Mouse (Mus musculus) lung, embryonic 16.5 days (tissue): ENCODE data around the gene Bpi. TPM values are rescaled to one million over a fixed set of nuclear protein-coding genes. Genes with fewer than 3 reads are reported as not detected.

Source experiments
- ATAC-seq: fragments of 200-750 bp; cut with Nextera tagmentation; 2 replicates; pipeline ENCODE4 v1.8.0; 2017; ENCODE audit warnings: low read depth, mild to moderate bottlenecking, moderate library complexity
- H3K27ac ChIP-seq: fragments of 300-500 bp; sonication (generic); 2 replicates; pipeline ENCODE4 v1.5.1; 2014; ENCODE audit warnings: mild to moderate bottlenecking, control low read depth, low read length
- H3K27me3 ChIP-seq: fragments of 300-500 bp; sonication (generic); 2 replicates; pipeline ENCODE4 v1.6.1; 2014; ENCODE audit warnings: low read depth, low read length, mixed read lengths; ENCODE audit not compliant: control insufficient read depth, insufficient read depth
- H3K36me3 ChIP-seq: fragments of 300-500 bp; sonication (generic); 2 replicates; pipeline ENCODE4 v1.6.1; 2014; ENCODE audit warnings: low read length; ENCODE audit not compliant: control insufficient read depth, insufficient read depth
- H3K4me1 ChIP-seq: fragments of 300-500 bp; sonication (generic); replicated peaks from 2 replicates; pipeline ENCODE4 v1.6.1; 2014; ENCODE audit warnings: low read length, mixed read lengths; ENCODE audit not compliant: control insufficient read depth, insufficient read depth
- H3K4me2 ChIP-seq: fragments of 300-500 bp; sonication (generic); 2 replicates; pipeline ENCODE4 v1.6.1; 2014; ENCODE audit warnings: low read depth, low read length, control low read depth
- H3K4me3 ChIP-seq: fragments of 300-500 bp; sonication (generic); 2 replicates; pipeline ENCODE4 v1.5.1; 2014; ENCODE audit warnings: mild to moderate bottlenecking, low read length, control low read depth
- H3K9ac ChIP-seq: fragments of 300-500 bp; sonication (generic); 2 replicates; pipeline ENCODE4 v1.6.1; 2014; ENCODE audit warnings: low read length, control low read depth
- H3K9me3 ChIP-seq: fragments of 300-500 bp; sonication (generic); 2 replicates; pipeline ENCODE4 v1.6.1; 2016; ENCODE audit warnings: low read length; ENCODE audit not compliant: control insufficient read depth
- WGBS: fragments of 180-500 bp; shearing (Covaris S2); extraction: QIAGEN DNeasy Blood & Tissue Kit; methylation state at CpG from one replicate; pipeline ENCODE4 v1.1.7; 2014; 5-methylcytosine and 5-hydroxymethylcytosine counted together
- polyA plus RNA-seq: library from polyadenylated mRNA; unstranded; fragments of >200 nt; fragmentation: Nextera tagmentation; extraction: Ambion mirVana; gene quantifications from 2 replicates; pipeline ENCODE4 v1.2.1, GENCODE M21; 2015

Gene Bpi
- polyA plus RNA-seq, 1 experiment from 2014 or later = not detected

DNA sequence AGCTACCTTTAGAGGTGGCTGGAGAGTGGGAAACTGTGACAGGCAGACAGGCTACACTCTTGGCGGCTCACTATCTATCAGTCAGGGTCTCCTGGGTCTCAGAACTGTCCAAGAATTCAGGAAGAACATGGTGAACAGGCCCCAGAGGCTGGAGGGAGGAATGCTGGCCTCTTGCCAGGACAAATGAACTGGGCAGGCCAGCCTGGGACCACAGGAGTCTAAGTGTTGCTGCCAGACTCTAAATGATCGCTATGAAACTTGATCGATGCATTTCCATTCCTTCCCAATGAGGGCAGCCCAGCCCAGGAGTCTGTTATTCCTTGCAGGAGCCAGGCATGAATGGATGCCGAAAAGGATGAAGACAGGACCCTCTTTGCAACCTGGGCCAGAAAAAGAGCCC, 35.2 kb upstream of the Bpi start:
- Histone ChIP-seq H3K4me3 (no peak overlapping the region), H3K9ac (no peak overlapping the region), H3K4me1 (peaks cover 9% of the 10 kb centered on the region), H3K4me2 (no peak overlapping the region), H3K9me3 (no peaks in the 10 kb centered on the region), H3K27me3 (no peaks in the 10 kb centered on the region), H3K36me3 (no peaks in the 10 kb centered on the region), H3K27ac (no peak overlapping the region)
- 29% methylated on average over 4 of the region's 4 CpGs for WGBS
- peak; percentile 30; the same call in 1 of the 2 replicates for ATAC-seq

DNA sequence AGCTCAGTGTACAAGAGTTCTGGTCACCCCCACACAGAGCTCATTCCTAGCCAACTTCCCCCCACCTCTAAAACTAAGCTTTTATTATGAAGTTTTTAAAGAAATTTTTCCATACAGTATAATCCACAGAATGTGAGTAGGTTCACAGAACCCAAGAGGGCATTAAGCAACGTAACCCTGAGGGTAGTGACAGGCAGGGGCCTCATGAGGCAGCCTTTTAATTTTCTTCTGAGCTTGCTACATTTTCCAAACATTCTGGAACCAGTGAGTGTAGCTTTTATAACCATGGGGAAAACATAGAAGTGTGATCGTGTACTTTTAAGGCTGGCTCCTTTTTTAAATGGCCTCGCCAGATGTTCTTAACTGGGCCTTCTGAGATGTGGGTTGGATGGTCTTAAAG, 34.4 kb upstream of the Bpi start:
- H3K27me3 ChIP-seq = no peaks in the 10 kb centered on the region
- no peaks in the 10 kb centered on the region for H3K36me3 ChIP-seq
- H3K4me2 ChIP-seq = no peak overlapping the region
- H3K27ac ChIP-seq = no peak overlapping the region
- no peaks in the 10 kb centered on the region for H3K9me3 ChIP-seq
- no peak overlapping the region for H3K4me3 ChIP-seq
- ATAC-seq = no peak
- H3K4me1 ChIP-seq = peaks cover 9% of the 10 kb centered on the region
- 62% methylated on average over 3 of the region's 3 CpGs for WGBS
- no peak overlapping the region for H3K9ac ChIP-seq

DNA sequence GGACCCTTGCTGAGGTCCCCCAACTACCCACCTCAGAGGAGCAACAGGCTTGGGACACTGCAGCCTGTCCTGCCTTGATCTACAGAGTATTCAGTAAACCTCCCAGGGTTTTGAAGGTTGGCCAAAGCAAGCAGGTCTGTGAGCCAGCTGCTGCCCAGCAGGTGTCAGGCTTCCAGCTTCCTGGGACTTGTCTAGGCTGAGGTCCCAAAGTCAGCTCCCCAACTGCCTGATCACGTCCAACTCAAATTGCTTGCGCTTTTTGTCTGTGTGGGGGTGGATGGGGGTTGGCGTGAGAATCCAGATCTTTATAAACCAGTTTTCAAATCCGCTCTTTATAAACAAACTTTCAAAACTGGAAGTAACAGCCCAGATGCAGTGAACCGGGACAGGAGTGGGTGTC, 32.6 kb upstream of the Bpi start:
- H3K4me2 ChIP-seq = no peak overlapping the region
- no peak overlapping the region for H3K27ac ChIP-seq
- H3K27me3 ChIP-seq = no peaks in the 10 kb centered on the region
- no peak overlapping the region for H3K4me3 ChIP-seq
- ATAC-seq = no peak
- 46% methylated on average over 5 of the region's 5 CpGs for WGBS
- H3K4me1 ChIP-seq = peaks cover 21% of the 10 kb centered on the region
- H3K9ac ChIP-seq = no peak overlapping the region
- H3K9me3 ChIP-seq = no peaks in the 10 kb centered on the region
- H3K36me3 ChIP-seq = no peaks in the 10 kb centered on the region

DNA sequence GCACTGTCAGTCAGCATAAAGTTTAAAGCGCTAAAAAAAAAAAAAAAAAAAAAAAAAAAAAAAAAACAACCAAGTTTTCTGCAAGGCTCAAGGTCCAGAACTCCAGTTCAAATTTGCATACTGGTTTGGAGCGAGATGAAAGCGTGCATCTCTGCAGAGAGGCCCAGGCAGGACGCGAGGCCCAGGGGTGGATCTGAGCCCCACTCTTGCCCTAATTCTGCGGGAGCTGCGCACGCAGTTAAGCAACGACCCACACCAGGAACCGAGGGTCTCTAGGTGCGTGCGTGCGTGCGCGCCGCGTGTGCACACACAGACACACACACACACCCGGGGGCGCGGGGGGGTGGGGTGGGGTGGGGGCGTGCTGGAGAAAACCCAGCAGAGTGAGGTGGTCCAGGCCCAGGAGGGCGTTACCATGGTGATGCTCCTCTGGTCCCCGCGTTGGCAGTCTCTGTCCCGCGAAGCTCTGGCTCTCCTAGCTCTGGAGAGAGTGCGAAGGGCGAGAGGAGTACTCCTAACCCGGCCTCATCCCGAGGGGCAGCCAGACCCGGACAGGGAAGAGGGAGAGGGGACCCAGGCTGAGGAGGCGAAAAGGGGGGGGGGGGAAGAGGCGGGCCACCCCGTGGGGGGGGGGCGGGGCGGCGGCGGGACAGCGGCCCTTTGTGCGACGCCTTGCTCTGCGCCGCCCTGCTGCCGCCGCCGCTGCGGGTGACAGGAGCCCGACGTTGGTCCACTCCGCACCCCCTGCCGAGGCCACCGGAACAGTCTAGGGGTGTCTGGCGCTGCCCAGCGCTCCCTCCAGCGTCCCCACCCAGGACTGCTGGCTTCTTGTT, 29.0 kb upstream of the Bpi start, which contains the start of gene D630003M21Rik:
Gene D630003M21Rik (minus strand): TSS at position 553 of the 833 bp plus-strand sequence.
- Histone ChIP-seq H3K4me1 (peaks cover 22% of the 10 kb centered on the region), H3K9me3 (no peaks in the 10 kb centered on the region), H3K27me3 (no peaks in the 10 kb centered on the region), H3K9ac (peak within 1 kb of the TSS; percentile 72), H3K36me3 (no peaks in the 10 kb centered on the region), H3K4me2 (peak within 1 kb of the TSS; percentile 92), H3K27ac (peak within 1 kb of the TSS; percentile 58), H3K4me3 (peak within 1 kb of the TSS; percentile 52)
- WGBS = under 1% methylated on average over 38 of the region's 55 CpGs
- ATAC-seq = peak; percentile 70

DNA sequence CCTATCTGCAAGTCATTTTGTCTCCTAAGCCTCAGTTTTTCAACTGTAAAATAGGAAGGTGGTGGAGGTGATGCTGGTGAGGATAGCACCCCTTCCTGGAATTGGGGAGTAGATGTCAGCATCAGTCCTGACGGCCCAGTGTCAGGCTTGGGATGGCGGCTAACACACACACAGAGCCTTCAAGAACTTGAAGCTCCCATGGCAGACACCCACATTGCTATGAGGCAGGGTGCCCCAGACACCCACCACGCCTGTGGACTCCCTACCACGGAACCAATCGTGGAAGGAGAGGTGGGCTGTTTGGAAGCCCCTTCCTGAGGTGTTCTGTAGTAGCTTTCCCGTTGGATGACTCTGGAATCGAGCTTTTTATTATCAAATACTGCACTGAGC, 28.4 kb upstream of the Bpi start:
- 30% methylated on average over 7 of the region's 7 CpGs for WGBS
- peaks cover 22% of the 10 kb centered on the region for H3K4me1 ChIP-seq
- no peaks in the 10 kb centered on the region for H3K36me3 ChIP-seq
- no peak for ATAC-seq
- H3K27me3 ChIP-seq = no peaks in the 10 kb centered on the region
- H3K9ac ChIP-seq = peak overlapping the region; percentile 72
- H3K4me3 ChIP-seq = peak overlapping the region; percentile 52
- no peaks in the 10 kb centered on the region for H3K9me3 ChIP-seq
- peak overlapping the region; percentile 92 for H3K4me2 ChIP-seq
- peak overlapping the region; percentile 58 for H3K27ac ChIP-seq

DNA sequence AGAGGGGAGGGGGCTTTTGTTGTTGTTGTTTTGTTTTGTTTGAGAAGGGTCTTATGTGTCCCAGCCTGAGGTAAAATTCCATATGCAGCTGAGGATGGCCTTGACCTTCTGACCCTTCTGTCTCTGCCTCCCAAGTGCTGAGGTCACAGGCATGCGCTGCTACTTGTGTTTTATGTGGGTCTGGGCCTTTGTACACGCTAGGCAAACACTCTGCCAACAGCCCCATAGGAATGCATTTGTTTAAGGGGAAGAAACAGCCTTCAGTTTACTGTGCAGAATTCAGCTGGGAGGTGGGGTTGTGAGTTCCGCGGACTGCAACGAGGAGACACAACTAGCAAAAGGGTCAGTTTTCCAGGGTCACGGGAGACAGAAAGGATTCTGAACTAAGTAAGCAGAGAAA, 27.3 kb upstream of the Bpi start:
- Histone ChIP-seq H3K4me1 (peaks cover 22% of the 10 kb centered on the region), H3K9me3 (no peaks in the 10 kb centered on the region), H3K27me3 (no peaks in the 10 kb centered on the region), H3K27ac (peak overlapping the region; percentile 84), H3K36me3 (no peaks in the 10 kb centered on the region), H3K9ac (no peak overlapping the region), H3K4me3 (no peak overlapping the region), H3K4me2 (peak overlapping the region; percentile 7; the same call in 1 of the 2 replicates)
- ATAC-seq = peak; percentile 30; the same call in 1 of the 2 replicates
- 35% methylated on average over 6 of the region's 6 CpGs for WGBS

DNA sequence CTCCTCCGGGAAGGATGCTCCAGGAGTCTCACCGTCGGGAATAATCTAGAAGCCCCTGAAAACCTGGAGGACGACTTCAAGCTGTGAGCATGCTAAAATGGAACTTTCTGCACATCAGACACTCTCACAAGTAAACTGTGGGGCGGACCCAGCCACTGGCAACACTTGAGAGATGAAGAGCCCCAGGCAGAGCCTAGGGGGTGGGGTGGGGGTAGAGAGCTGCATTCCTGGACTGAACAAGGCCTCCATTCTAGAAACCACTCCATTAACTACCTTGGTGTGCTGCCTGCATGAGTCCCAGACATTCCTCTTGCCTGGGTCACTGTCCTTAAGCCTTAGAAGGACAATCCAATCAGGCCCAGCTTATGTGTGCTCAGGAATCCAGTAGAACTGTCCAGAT, 26.8 kb upstream of the Bpi start:
- Histone ChIP-seq H3K4me3 (no peak overlapping the region), H3K4me2 (peak overlapping the region; percentile 7; the same call in 1 of the 2 replicates), H3K27ac (peak overlapping the region; percentile 84), H3K27me3 (no peaks in the 10 kb centered on the region), H3K9ac (no peak overlapping the region), H3K9me3 (no peaks in the 10 kb centered on the region), H3K36me3 (no peaks in the 10 kb centered on the region), H3K4me1 (peaks cover 22% of the 10 kb centered on the region)
- peak; percentile 73 for ATAC-seq
- WGBS = 39% methylated on average over 5 of the region's 5 CpGs

DNA sequence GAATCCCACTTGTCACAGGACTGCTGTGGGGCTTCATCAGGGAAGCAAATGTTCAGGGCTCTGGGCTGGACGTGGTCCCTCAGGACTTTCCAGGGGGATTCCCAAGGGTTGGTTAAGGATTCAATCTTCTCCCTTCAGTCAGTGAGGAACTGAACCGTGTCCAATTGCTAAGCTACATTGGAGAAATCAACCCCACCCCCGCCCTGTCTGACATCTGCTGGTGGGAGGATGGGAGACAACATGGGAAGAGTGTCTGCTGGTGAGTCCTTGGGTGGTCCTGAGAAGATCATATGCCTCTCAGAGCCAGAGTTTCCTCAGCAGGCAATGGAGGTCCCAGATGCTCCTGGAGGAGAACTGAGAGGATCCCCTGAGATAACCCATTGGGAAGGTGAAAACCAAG, 25.5 kb upstream of the Bpi start:
- H3K9me3 ChIP-seq = 0 out of 2 replicates have a peak, but pooled peaks cover 3% of the 10 kb centered on the region
- ATAC-seq = no peak

DNA sequence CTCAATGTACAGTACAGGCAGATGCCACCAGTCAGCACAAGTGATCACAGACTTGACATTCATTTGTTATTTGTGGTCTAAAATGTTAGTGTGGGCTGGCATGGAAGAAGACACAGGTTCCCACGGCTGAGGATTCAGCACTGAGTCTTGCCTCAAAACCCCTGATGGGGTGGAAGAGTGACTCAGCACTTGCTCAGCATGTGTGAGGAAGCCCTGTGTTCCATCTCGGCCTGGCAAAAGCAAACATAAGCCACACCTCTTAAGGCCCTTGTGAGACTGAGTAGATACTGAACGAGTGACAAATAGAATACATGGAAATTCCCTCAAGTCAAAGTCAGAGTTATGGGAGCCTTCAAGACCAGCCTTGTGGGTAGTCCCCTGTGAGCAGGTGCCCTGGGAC, 24.8 kb upstream of the Bpi start:
- 0 out of 2 replicates have a peak, but pooled peaks cover 3% of the 10 kb centered on the region for H3K9me3 ChIP-seq
- H3K27me3 ChIP-seq = no peaks in the 10 kb centered on the region
- H3K4me3 ChIP-seq = no peak overlapping the region
- H3K36me3 ChIP-seq = no peaks in the 10 kb centered on the region
- WGBS = 55% methylated on average over 3 of the region's 3 CpGs
- H3K27ac ChIP-seq = no peak overlapping the region
- no peak for ATAC-seq
- H3K4me2 ChIP-seq = no peak overlapping the region
- no peak overlapping the region for H3K9ac ChIP-seq
- peaks cover 22% of the 10 kb centered on the region for H3K4me1 ChIP-seq

More for the DNA sequence above, 25.5 kb upstream of the Bpi start:
- Histone ChIP-seq H3K27me3 (no peaks in the 10 kb centered on the region), H3K4me3 (no peak overlapping the region), H3K4me2 (no peak overlapping the region), H3K36me3 (no peaks in the 10 kb centered on the region), H3K4me1 (peaks cover 22% of the 10 kb centered on the region), H3K9ac (no peak overlapping the region), H3K27ac (no peak overlapping the region)
- WGBS = 54% methylated on average over 3 of the region's 3 CpGs
